Mouse (Mus musculus) cortical plate, adult 2 months (tissue): ENCODE data around the gene Mptx2.
"Not testable (repeated sequence)": the region's sequence is repeated elsewhere in the genome, so short reads cannot be mapped to it uniquely, and the experiment has no call there.

Source experiments
- CTCF ChIP-seq: fragments of 200-500 bp; IDR thresholded peaks from 2 replicates; pipeline ENCODE4 v1.5.1; 2011; ENCODE audit warnings: mild to moderate bottlenecking, control low read depth, low read length; ENCODE audit not compliant: insufficient read depth; ENCODE audit errors: extremely low read depth
- POLR2A ChIP-seq: fragments of 200-500 bp; IDR thresholded peaks from 2 replicates; pipeline ENCODE4 v1.6.1; 2011; ENCODE audit warnings: mild to moderate bottlenecking, low read length, control low read depth; ENCODE audit not compliant: insufficient read depth; ENCODE audit errors: extremely low read depth

DNA sequence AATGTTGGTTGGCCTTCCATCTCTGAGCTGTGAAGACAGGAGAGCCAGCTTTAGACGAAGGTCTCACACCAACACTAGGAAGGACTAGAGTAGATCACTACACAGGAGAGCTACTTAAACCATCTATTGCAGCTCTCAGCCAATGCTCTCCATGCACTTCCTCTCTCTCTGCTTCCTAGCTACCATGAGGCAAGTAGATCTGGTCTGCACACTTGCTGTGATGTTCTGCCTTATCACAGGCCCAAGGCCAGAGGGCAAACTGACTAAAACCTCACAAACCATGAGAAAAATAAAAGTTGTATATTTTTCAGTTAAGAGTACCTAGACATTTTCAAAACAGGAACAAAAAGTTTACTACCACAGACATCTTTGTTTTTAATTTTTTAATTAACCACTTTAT, 40.6 kb downstream of the Mptx2 start:
- not testable (repeated sequence) for TF ChIP-seq CTCF, POLR2A
